Mouse (Mus musculus): ENCODE measurements at regions not wholly inside any gene's neighbourhood (a gene's known extent, or its start where the extent isn't known, plus 50 kb on each side); places are given as distances from the start of the nearest gene placed in this dataset.

GRCm38 (mm10) chrX:133787112-133787511, 63.7 kb upstream of the Tnmd start:
- no peak for DNase-seq (ENCODE audit: low spot score in 2 of 2)

- peak in 1 of 2 experiments; percentile 2 for DNase-seq (ENCODE audit: low spot score in 2 of 2)
Measured at GRCm38 (mm10) chrX:133754026-133754425, 65.2 kb upstream of the Pcdh19 start.

DNA sequence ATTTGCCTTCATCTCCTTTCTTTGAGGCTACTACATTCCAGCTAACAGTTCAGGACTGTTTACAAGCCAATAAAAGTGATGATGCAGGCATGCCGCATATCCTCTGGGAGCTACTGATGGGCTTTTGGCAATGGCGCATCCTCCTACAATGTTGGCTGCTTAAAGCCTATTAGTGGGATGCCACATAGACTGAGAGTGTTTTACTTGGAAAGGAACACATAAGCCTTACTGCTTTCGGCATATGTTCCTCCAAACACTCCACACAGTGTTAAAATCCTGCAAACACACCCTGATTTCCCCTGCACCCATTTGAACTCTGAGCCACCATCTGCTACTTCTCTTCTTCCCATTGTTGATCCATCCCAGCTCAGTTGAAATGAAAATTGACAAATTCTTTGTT, 63.4 kb upstream of the Pcdh19 start:
- DNase-seq (ENCODE audit: low spot score in 2 of 2) = no peak

DNA sequence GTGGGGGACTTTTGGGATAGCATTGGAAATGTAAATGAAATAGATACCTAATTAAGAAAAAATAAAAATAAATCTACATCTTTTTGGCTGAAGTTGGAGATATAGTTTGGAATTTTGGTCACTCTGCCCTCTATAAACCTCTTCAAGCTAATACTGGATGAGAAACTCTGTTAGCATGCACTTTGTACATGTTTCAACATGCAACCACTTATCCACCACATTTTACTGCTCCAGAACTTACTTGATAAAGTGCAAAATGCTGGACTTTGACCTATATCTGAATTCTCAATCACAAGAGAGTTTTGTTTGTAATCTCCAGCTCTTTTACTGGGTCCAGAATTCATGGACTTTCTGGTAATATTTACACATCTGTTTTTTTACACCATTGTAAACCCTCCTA, 54.7 kb upstream of the Pcdh19 start:
- DNase-seq (ENCODE audit: low spot score in 2 of 2) = no peak

- DNase-seq (ENCODE audit: low spot score in 2 of 2) = no peak
Measured at GRCm38 (mm10) chrX:133738980-133739632, 50.3 kb upstream of the Pcdh19 start.

Measured in gastrocnemius, adult 8-10 months (tissue).